Mouse (Mus musculus): ENCODE data around the gene A630001G21Rik.
"Not testable (repeated sequence)": the region's sequence is repeated elsewhere in the genome, so short reads cannot be mapped to it uniquely, and the experiment has no call there.

Gene A630001G21Rik

GRCm38 (mm10) chr1:85778436-85778835, at the start of gene A630001G21Rik:
TSS of gene A630001G21Rik (minus strand) at chr1:85778643.
- DNase-seq (ENCODE audit: low spot score in 2 of 2), result no peak

- DNase-seq (ENCODE audit: low spot score in 2 of 2), result no peak
These were observed 48.7 kb upstream of the A630001G21Rik start for GRCm38 (mm10) chr1:85827166-85827565.

- DNase-seq (ENCODE audit: low spot score in 2 of 2), result no peak
These were observed 46.5 kb upstream of the A630001G21Rik start for GRCm38 (mm10) chr1:85824905-85825304.

- no peak for DNase-seq (ENCODE audit: low spot score in 2 of 2)
These were observed 43.8 kb upstream of the A630001G21Rik start for GRCm38 (mm10) chr1:85822239-85822638.

- DNase-seq (ENCODE audit: low spot score in 2 of 2), result no peak
These were observed 41.3 kb upstream of the A630001G21Rik start for GRCm38 (mm10) chr1:85819695-85820094.

GRCm38 (mm10) chr1:85818121-85818520, 39.7 kb upstream of the A630001G21Rik start:
- DNase-seq (ENCODE audit: low spot score in 2 of 2), result no peak

- DNase-seq (ENCODE audit: low spot score in 2 of 2), result not testable (repeated sequence)
These were observed 35.8 kb upstream of the A630001G21Rik start for GRCm38 (mm10) chr1:85814213-85814612.

- no peak for DNase-seq (ENCODE audit: low spot score in 2 of 2)
These were observed 32.3 kb upstream of the A630001G21Rik start for GRCm38 (mm10) chr1:85810787-85811186.

GRCm38 (mm10) chr1:85810343-85810742, 31.9 kb upstream of the A630001G21Rik start:
- no peak for DNase-seq (ENCODE audit: low spot score in 2 of 2)

- DNase-seq (ENCODE audit: low spot score in 2 of 2), result no peak
These were observed 30.8 kb upstream of the A630001G21Rik start for GRCm38 (mm10) chr1:85809256-85809655.

- no peak for DNase-seq (ENCODE audit: low spot score in 2 of 2)
These were observed 26.1 kb upstream of the A630001G21Rik start for GRCm38 (mm10) chr1:85804551-85804950.

GRCm38 (mm10) chr1:85802517-85802916, 24.1 kb upstream of the A630001G21Rik start:
- no peak for DNase-seq (ENCODE audit: low spot score in 2 of 2)

GRCm38 (mm10) chr1:85799776-85800175, 21.3 kb upstream of the A630001G21Rik start:
- no peak for DNase-seq (ENCODE audit: low spot score in 2 of 2)

- DNase-seq (ENCODE audit: low spot score in 2 of 2), result no peak
These were observed 16.8 kb upstream of the A630001G21Rik start for GRCm38 (mm10) chr1:85795196-85795595.

GRCm38 (mm10) chr1:85794106-85794771, 15.8 kb upstream of the A630001G21Rik start:
- DNase-seq (ENCODE audit: low spot score in 2 of 2), result peak; percentile 24 to 40

- peak; percentile 81 to 86 for DNase-seq (ENCODE audit: low spot score in 2 of 2)
These were observed 15.0 kb upstream of the A630001G21Rik start, which contains the start of gene Cab39 for GRCm38 (mm10) chr1:85793208-85794105. TSS of gene Cab39 (plus strand) at chr1:85793441.

GRCm38 (mm10) chr1:85791476-85791875, 13.0 kb upstream of the A630001G21Rik start:
- DNase-seq (ENCODE audit: low spot score in 2 of 2), result no peak

GRCm38 (mm10) chr1:85790565-85790964, 12.1 kb upstream of the A630001G21Rik start:
- DNase-seq (ENCODE audit: low spot score in 2 of 2), result no peak

GRCm38 (mm10) chr1:85779428-85780180, 1.2 kb upstream of the A630001G21Rik start:
- DNase-seq (ENCODE audit: low spot score in 2 of 2), result no peak

GRCm38 (mm10) chr1:85779012-85779411, 569 bp upstream of the A630001G21Rik start:
- no peak for DNase-seq (ENCODE audit: low spot score in 2 of 2)

- DNase-seq (ENCODE audit: low spot score in 2 of 2), result peak in 1 of 2 experiments; percentile 9
These were observed 2.3 kb downstream of the A630001G21Rik start for GRCm38 (mm10) chr1:85776154-85776553.

GRCm38 (mm10) chr1:85775136-85775535, 3.3 kb downstream of the A630001G21Rik start:
- DNase-seq (ENCODE audit: low spot score in 2 of 2), result peak in 1 of 2 experiments; percentile 21
